Mouse (Mus musculus): Measurements from ENCODE around the gene Rpap1. TPM values are rescaled to one million over a fixed set of nuclear protein-coding genes. Genes with fewer than 3 reads are reported as not detected.

Rpap1 gene
- polyA plus RNA-seq, 1 experiment from 2014 or later, result 26.7 TPM

DNA sequence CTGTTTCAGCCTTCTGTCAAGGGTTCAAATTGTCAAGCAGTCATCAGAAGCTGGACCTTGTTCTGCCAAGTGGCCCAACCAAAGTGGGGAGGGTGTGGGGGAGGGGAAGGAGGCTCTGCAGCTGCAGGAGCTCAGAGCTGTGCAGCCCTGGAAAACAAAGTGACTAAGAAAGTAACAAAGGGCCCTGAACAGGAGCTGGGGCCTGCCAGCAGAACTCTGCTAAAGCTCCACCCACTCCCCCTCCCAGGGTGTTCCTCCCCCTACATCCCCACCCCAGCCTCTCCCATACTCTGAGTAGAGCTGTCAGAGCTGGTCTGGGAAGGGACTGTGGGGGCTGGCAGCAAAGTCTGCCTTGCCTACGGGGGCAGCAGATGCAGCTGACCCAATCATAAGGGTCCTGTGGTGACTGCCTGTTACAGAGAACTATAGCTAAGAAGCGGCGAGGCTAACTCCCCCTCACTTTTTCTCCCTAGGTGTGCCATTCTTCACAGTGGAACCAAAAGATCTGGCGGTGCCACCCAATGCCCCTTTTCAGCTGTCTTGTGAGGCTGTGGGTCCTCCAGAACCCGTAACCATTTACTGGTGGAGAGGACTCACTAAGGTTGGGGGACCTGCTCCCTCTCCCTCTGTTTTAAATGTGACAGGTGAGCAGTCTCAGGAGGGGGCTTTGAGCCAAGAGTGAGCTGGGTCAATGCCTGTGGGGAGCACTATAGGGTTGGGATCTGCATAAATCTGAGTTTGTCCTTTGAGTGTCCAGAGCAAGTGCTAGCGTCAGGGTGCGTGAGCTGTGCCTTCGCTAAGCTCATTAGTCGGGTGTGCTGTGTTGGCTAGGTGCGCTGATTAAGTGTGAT lies 15.7 kb upstream of the Rpap1 start:
- Histone ChIP-seq H3K9ac (ENCODE audit: low read length) (peak overlapping the region; percentile 57), H3K4me2 (ENCODE audit: low read depth, low read length) (0 out of 2 replicates have a peak overlapping the region, but pooled peaks have one; percentile 18), H3K36me3 (ENCODE audit: control insufficient read depth, insufficient read depth, low read length) (no peaks in the 10 kb centered on the region; the same call in 1 of the 2 replicates), H3K4me1 (ENCODE audit: control insufficient read depth, insufficient read depth, low read length) (peaks cover 64% of the 10 kb centered on the region), H3K27me3 (ENCODE audit: control insufficient read depth, insufficient read depth, low read length) (no peaks in the 10 kb centered on the region), H3K27ac (ENCODE audit: low read length) (peak overlapping the region; percentile 69), H3K9me3 (replicated peaks; ENCODE audit: control insufficient read depth, low read length) (no peaks in the 10 kb centered on the region), H3K4me3 (replicated peaks; ENCODE audit: low read length) (no peak overlapping the region)
- peak; percentile 76 for ATAC-seq (ENCODE audit: insufficient read depth, low FRiP score)
- 61% methylated on average over 10 of the region's 10 CpGs for WGBS

DNA sequence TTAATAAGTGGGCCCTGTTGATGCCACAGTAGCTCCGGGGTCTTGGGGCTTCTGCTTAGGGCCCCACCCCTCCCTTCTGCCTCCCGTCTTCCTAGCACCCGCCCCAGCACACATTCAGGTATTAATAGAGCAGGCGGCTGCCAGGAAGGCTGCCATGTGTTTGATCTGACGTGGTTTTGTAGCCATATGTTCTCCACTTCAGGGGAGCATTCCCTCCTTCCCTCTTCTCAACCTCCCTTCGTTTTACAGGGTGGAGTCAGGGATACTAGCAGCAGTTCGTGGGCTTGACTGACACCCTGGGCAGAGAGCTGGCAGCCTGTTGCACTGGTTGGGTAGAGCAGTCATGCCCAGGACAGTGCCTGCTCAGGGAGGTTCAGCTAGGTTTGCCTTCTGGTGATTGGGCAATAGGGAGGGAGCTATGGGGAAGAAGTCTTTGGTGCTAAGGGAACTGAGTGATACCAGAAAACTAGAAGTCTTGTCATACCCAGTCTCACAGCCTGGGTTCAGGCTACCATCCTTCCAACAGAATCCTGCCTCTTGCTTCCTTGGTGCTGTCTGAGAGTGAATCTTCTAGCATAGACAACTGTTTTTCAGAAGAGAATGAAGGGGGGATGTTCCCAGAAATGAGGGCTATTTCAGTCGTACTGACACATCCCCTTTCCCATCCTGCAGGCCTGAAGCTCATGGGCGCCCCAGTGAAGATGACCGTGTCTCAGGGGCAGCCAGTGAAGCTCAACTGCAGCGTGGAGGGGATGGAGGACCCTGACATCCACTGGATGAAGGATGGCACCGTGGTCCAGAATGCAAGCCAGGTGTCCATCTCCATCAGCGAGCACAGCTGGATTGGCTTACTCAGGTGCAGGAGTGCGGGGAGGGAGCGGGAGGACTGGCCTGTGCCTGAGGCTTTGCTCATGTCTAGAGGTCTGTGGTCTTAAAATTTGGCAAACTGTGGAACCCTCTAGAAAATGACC lies 13.8 kb upstream of the Rpap1 start:
- peak overlapping the region; percentile 95 for H3K9ac ChIP-seq (ENCODE audit: low read length)
- peaks cover 59% of the 10 kb centered on the region for H3K4me1 ChIP-seq (ENCODE audit: control insufficient read depth, insufficient read depth, low read length)
- H3K27me3 ChIP-seq (ENCODE audit: control insufficient read depth, insufficient read depth, low read length), result no peaks in the 10 kb centered on the region
- H3K4me3 ChIP-seq (replicated peaks; ENCODE audit: low read length), result peak overlapping the region; percentile 87
- 54% methylated on average over 15 of the region's 15 CpGs for WGBS
- H3K9me3 ChIP-seq (replicated peaks; ENCODE audit: control insufficient read depth, low read length), result no peaks in the 10 kb centered on the region
- no peaks in the 10 kb centered on the region; the same call in 1 of the 2 replicates for H3K36me3 ChIP-seq (ENCODE audit: control insufficient read depth, insufficient read depth, low read length)
- H3K27ac ChIP-seq (ENCODE audit: low read length), result peak overlapping the region; percentile 79
- ATAC-seq (ENCODE audit: insufficient read depth, low FRiP score), result no peak
- peak overlapping the region; percentile 90 for H3K4me2 ChIP-seq (ENCODE audit: low read depth, low read length)

DNA sequence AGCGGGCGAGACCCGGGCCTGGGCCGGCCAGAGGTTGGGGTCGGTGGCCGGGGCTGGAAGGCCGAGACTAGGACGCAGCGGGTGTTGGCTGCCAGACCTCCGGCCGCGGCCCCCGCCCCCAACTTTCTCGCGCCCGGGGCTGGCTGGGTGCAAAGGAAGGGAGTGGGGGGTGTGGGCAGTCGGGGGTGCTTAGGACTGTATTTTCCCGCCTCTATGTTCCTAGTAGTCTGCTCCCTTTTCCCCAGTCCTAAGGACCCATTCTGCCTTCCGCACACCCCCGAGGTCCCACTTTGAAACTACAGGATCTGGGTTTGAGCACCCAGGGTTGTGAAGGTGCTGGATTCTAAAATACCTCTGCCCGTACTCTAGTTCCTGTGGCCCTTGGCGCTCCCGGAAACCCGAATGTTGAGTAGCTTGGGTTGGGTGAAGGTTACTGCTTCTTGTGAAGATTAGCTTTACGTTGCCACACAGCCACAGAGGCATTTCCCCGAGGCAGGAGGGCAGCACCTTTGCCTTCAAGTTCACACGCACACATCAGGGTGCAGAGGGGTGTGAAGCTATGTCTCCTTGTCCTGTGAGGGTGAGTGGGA lies 12.7 kb upstream of the Rpap1 start:
- peak; percentile 31 for ATAC-seq (ENCODE audit: insufficient read depth, low FRiP score)
- H3K27ac ChIP-seq (ENCODE audit: low read length), result peak overlapping the region; percentile 79

DNA sequence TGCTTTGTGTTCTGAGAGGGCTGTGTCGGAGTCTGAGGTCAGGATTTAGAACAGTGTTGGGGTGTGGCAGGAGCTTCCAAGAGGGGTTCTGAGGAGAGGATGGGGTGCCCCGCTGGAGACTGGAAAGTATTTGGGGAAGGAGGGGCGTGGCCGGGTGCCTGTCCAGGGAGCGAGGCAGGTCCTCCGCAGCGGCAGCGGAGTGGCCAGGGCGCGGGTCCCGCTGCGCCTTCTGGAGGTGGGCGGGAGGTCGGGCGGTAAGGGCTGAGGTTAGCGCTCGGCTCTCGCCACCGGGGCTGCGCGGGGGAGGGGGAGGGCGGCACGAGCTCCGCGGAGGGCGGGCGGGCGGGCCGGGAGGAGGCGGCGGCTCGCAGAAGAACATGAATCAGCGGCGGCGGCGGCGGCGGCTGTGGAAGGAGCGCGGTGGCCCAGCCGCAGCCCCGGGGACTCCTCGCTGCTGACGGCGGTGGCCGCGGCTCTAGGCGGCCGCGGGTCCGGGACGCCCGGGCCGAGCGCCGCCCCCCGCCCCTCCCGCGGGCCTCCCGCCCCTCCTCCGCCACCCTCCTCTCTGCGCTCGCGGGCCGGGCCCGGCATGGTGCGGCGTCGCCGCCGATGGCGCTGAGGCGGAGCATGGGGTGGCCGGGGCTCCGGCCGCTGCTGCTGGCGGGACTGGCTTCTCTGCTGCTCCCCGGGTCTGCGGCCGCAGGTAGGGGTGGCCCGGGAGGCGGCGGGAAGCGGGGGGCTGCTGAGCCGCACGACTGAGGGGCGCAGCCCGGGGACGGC lies 12.0 kb upstream of the Rpap1 start:
- WGBS, result under 1% methylated on average over 63 of the region's 89 CpGs
- peaks cover 45% of the 10 kb centered on the region for H3K4me1 ChIP-seq (ENCODE audit: control insufficient read depth, insufficient read depth, low read length)
- peak overlapping the region; percentile 79 for H3K27ac ChIP-seq (ENCODE audit: low read length)
- no peaks in the 10 kb centered on the region for H3K27me3 ChIP-seq (ENCODE audit: control insufficient read depth, insufficient read depth, low read length)
- peak; percentile 75 for ATAC-seq (ENCODE audit: insufficient read depth, low FRiP score)
- H3K36me3 ChIP-seq (ENCODE audit: control insufficient read depth, insufficient read depth, low read length), result no peaks in the 10 kb centered on the region
- H3K4me2 ChIP-seq (ENCODE audit: low read depth, low read length), result peak overlapping the region; percentile 90
- peak overlapping the region; percentile 87 for H3K4me3 ChIP-seq (replicated peaks; ENCODE audit: low read length)
- peak overlapping the region; percentile 95 for H3K9ac ChIP-seq (ENCODE audit: low read length)
- no peaks in the 10 kb centered on the region for H3K9me3 ChIP-seq (replicated peaks; ENCODE audit: control insufficient read depth, low read length)

More for the DNA sequence above, 12.7 kb upstream of the Rpap1 start:
- peak overlapping the region; percentile 95 for H3K9ac ChIP-seq (ENCODE audit: low read length)
- H3K4me3 ChIP-seq (replicated peaks; ENCODE audit: low read length), result peak overlapping the region; percentile 87
- WGBS, result under 1% methylated on average over 26 of the region's 27 CpGs
- H3K27me3 ChIP-seq (ENCODE audit: control insufficient read depth, insufficient read depth, low read length), result no peaks in the 10 kb centered on the region
- no peaks in the 10 kb centered on the region; the same call in 1 of the 2 replicates for H3K36me3 ChIP-seq (ENCODE audit: control insufficient read depth, insufficient read depth, low read length)
- H3K4me2 ChIP-seq (ENCODE audit: low read depth, low read length), result peak overlapping the region; percentile 90
- H3K4me1 ChIP-seq (ENCODE audit: control insufficient read depth, insufficient read depth, low read length), result peaks cover 52% of the 10 kb centered on the region
- no peaks in the 10 kb centered on the region for H3K9me3 ChIP-seq (replicated peaks; ENCODE audit: control insufficient read depth, low read length)

DNA sequence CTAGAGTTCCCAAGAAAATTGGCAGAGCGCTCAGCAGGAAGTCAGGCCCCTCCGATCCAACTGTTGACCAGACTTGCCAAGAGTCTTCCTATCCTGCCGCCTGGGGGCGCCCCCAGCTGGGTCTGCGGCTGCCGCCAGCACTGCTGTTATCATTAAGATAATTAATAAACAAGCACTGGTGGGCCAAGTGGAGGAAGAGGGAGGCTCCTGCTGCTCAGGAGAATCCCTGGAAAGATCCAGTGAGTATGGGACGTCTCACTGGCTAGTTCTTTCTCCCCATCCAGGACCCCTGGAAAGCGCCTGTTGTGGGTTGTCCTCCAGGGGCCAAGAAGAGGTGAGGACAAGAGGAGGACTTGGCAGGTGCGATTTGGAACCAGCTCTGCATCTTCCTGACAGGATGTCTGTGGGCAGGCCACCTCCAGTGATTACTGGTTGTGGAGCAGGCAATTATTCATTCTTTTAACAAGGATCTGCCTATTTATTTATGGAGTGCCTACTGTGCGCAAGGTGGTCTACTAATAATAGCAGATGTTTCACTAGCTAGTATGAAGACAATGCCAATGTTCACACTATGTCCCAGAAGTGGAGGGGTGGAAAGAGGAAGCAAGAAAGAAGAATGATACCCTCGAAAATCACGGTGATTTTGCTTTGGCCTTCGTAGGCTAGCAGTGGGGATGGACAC lies 11.1 kb upstream of the Rpap1 start:
- Histone ChIP-seq H3K9ac (ENCODE audit: low read length) (no peak overlapping the region), H3K4me2 (ENCODE audit: low read depth, low read length) (peak overlapping the region; percentile 90), H3K4me1 (ENCODE audit: control insufficient read depth, insufficient read depth, low read length) (peaks cover 36% of the 10 kb centered on the region), H3K27ac (ENCODE audit: low read length) (no peak overlapping the region), H3K4me3 (replicated peaks; ENCODE audit: low read length) (no peak overlapping the region; the same call in 1 of the 2 replicates), H3K9me3 (replicated peaks; ENCODE audit: control insufficient read depth, low read length) (no peaks in the 10 kb centered on the region), H3K27me3 (ENCODE audit: control insufficient read depth, insufficient read depth, low read length) (no peaks in the 10 kb centered on the region), H3K36me3 (ENCODE audit: control insufficient read depth, insufficient read depth, low read length) (no peaks in the 10 kb centered on the region)
- no peak for ATAC-seq (ENCODE audit: insufficient read depth, low FRiP score)
- 10% methylated on average over 13 of the region's 13 CpGs for WGBS

DNA sequence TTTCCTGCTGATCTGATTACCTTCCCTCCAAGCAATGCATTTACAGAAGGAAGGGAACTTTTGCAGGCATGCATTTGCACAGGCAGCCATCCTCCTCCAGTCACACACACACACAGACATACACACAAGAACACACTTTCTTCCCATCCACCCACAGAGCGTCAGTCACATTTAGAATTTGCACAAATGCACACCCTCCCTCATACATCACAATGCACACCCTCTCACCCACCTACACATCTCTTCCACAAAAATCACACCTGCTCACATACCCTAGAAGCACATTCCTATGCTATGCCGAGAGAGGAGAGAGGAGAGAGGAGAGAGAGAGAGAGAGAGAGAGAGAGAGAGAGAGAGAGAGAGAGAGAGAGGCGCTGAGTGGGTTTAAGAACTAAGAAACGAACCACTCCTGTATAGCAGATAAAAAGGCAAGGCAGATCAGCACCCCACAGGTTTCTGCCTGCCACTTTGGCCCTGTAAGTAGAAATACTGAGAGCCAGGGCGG lies 10.0 kb upstream of the Rpap1 start, which contains the start of gene Tyro3:
TSS of gene Tyro3 (plus strand) at position 455 of the 505 bp plus-strand sequence.
- Histone ChIP-seq H3K36me3 (ENCODE audit: control insufficient read depth, insufficient read depth, low read length) (no peaks in the 10 kb centered on the region), H3K9ac (ENCODE audit: low read length) (no peak within 1 kb of the TSS), H3K4me1 (ENCODE audit: control insufficient read depth, insufficient read depth, low read length) (peaks cover 26% of the 10 kb centered on the region), H3K4me2 (ENCODE audit: low read depth, low read length) (no peak within 1 kb of the TSS), H3K4me3 (replicated peaks; ENCODE audit: low read length) (no peak within 1 kb of the TSS), H3K9me3 (replicated peaks; ENCODE audit: control insufficient read depth, low read length) (no peaks in the 10 kb centered on the region), H3K27me3 (ENCODE audit: control insufficient read depth, insufficient read depth, low read length) (no peaks in the 10 kb centered on the region), H3K27ac (ENCODE audit: low read length) (no peak within 1 kb of the TSS)
- WGBS, result 73% methylated on average over 5 of the region's 5 CpGs
- no peak for ATAC-seq (ENCODE audit: insufficient read depth, low FRiP score)

DNA sequence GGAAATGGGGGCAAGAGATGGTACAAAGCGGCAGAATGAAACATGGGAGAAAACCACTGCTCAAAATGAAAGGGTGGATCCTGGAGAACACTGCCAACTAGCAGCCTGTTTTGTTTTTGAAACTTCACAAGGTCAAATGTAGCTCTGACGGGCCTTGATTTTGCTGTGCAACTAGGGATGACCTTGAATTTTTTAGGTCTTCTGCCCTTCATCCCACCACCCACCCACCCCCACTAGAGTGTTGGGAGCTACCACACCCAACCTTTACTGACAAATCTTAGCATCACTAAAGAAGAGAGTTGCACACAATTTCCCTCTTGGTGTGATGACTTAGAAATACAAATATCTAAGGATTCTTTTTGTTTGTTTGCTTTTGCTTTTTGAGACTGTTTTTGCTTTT lies 2.7 kb upstream of the Rpap1 start:
- H3K36me3 ChIP-seq (ENCODE audit: control insufficient read depth, insufficient read depth, low read length), result no peaks in the 10 kb centered on the region
- no peak overlapping the region for H3K9ac ChIP-seq (ENCODE audit: low read length)
- 82% methylated on average over 2 of the region's 2 CpGs for WGBS
- no peak overlapping the region for H3K27ac ChIP-seq (ENCODE audit: low read length)
- H3K27me3 ChIP-seq (ENCODE audit: control insufficient read depth, insufficient read depth, low read length), result no peaks in the 10 kb centered on the region
- H3K4me3 ChIP-seq (replicated peaks; ENCODE audit: low read length), result no peak overlapping the region
- H3K4me1 ChIP-seq (ENCODE audit: control insufficient read depth, insufficient read depth, low read length), result peaks cover 6% of the 10 kb centered on the region
- ATAC-seq (ENCODE audit: insufficient read depth, low FRiP score), result no peak
- no peak overlapping the region for H3K4me2 ChIP-seq (ENCODE audit: low read depth, low read length)
- no peaks in the 10 kb centered on the region for H3K9me3 ChIP-seq (replicated peaks; ENCODE audit: control insufficient read depth, low read length)

DNA sequence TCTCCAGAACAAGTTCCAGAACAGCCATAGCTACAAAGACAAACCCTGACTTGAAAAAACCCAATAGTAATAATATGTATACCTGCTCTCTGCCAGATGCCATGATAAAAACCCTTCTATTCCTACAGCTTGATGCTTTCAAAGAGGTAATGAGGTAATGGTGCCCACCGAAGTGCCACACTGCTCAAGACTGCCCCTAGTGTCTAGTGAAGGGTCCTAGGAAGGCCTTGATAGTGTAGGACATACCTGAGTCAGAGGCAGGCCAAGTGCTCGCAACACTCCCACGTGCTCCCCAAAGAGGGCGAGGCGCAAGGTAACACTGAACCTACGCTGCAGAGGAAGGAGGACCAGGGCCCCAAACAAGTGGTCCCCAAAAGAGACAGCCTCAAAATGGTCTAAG lies 20.1 kb downstream of the Rpap1 start:
- peaks cover 29% of the 10 kb centered on the region for H3K36me3 ChIP-seq (ENCODE audit: control insufficient read depth, insufficient read depth, low read length)
- H3K9ac ChIP-seq (ENCODE audit: low read length), result no peak overlapping the region
- WGBS, result 94% methylated on average over 6 of the region's 6 CpGs
- no peak overlapping the region for H3K4me3 ChIP-seq (replicated peaks; ENCODE audit: low read length)
- no peak for ATAC-seq (ENCODE audit: insufficient read depth, low FRiP score)
- no peaks in the 10 kb centered on the region for H3K4me1 ChIP-seq (ENCODE audit: control insufficient read depth, insufficient read depth, low read length)
- no peak overlapping the region for H3K4me2 ChIP-seq (ENCODE audit: low read depth, low read length)
- no peaks in the 10 kb centered on the region for H3K27me3 ChIP-seq (ENCODE audit: control insufficient read depth, insufficient read depth, low read length)
- H3K9me3 ChIP-seq (replicated peaks; ENCODE audit: control insufficient read depth, low read length), result no peaks in the 10 kb centered on the region
- H3K27ac ChIP-seq (ENCODE audit: low read length), result no peak overlapping the region
